Mouse (Mus musculus): ENCODE measurements around the gene Tnni2. TPM values are rescaled to one million over a fixed set of nuclear protein-coding genes. Genes with fewer than 3 reads are reported as not detected.

Tnni2 gene
- polyA plus RNA-seq, 1 experiment from 2014 or later = 46.1 TPM

GRCm38 (mm10) chr7:142482256-142482609, 40.6 kb downstream of the Tnni2 start:
- Histone ChIP-seq H3K27me3 (ENCODE audit: control insufficient read depth, insufficient read depth, low read length) (no peaks in the 10 kb centered on the region), H3K9ac (ENCODE audit: low read depth, low read length) (peak overlapping the region; percentile 83), H3K27ac (ENCODE audit: low read depth, low read length) (peak overlapping the region; percentile 98), H3K36me3 (ENCODE audit: control insufficient read depth, insufficient read depth, low read length) (0 out of 2 replicates have a peak, but pooled peaks cover 3% of the 10 kb centered on the region), H3K4me1 (ENCODE audit: control insufficient read depth, insufficient read depth, low read length) (peaks cover 57% of the 10 kb centered on the region), H3K4me2 (peak overlapping the region; percentile 55), H3K9me3 (replicated peaks; ENCODE audit: control insufficient read depth, low read length) (no peaks in the 10 kb centered on the region), H3K4me3 (ENCODE audit: low read depth, low read length) (no peak overlapping the region)
- WGBS (ENCODE audit: insufficient replicate concordance) = 15% methylated on average over 6 of the region's 6 CpGs
- no peak for ATAC-seq (replicated peaks; ENCODE audit: insufficient number of reproducible peaks, low FRiP score, low TSS enrichment)

GRCm38 (mm10) chr7:142483136-142483535, 41.5 kb downstream of the Tnni2 start:
- peak; percentile 20 for ATAC-seq (replicated peaks; ENCODE audit: insufficient number of reproducible peaks, low FRiP score, low TSS enrichment)
- no peak overlapping the region for H3K4me3 ChIP-seq (ENCODE audit: low read depth, low read length)
- peak overlapping the region; percentile 83 for H3K9ac ChIP-seq (ENCODE audit: low read depth, low read length)
- H3K4me1 ChIP-seq (ENCODE audit: control insufficient read depth, insufficient read depth, low read length) = peaks cover 66% of the 10 kb centered on the region
- H3K4me2 ChIP-seq = no peak overlapping the region
- H3K9me3 ChIP-seq (replicated peaks; ENCODE audit: control insufficient read depth, low read length) = no peaks in the 10 kb centered on the region
- H3K27me3 ChIP-seq (ENCODE audit: control insufficient read depth, insufficient read depth, low read length) = no peaks in the 10 kb centered on the region
- H3K27ac ChIP-seq (ENCODE audit: low read depth, low read length) = peak overlapping the region; percentile 98
- 10% methylated on average over 11 of the region's 11 CpGs for WGBS (ENCODE audit: insufficient replicate concordance)
- 0 out of 2 replicates have a peak, but pooled peaks cover 3% of the 10 kb centered on the region for H3K36me3 ChIP-seq (ENCODE audit: control insufficient read depth, insufficient read depth, low read length)

GRCm38 (mm10) chr7:142484780-142485179, 43.2 kb downstream of the Tnni2 start:
- Histone ChIP-seq H3K4me3 (ENCODE audit: low read depth, low read length) (no peak overlapping the region), H3K36me3 (ENCODE audit: control insufficient read depth, insufficient read depth, low read length) (0 out of 2 replicates have a peak, but pooled peaks cover 3% of the 10 kb centered on the region), H3K9me3 (replicated peaks; ENCODE audit: control insufficient read depth, low read length) (no peaks in the 10 kb centered on the region), H3K4me2 (no peak overlapping the region), H3K4me1 (ENCODE audit: control insufficient read depth, insufficient read depth, low read length) (peaks cover 63% of the 10 kb centered on the region), H3K27me3 (ENCODE audit: control insufficient read depth, insufficient read depth, low read length) (no peaks in the 10 kb centered on the region), H3K9ac (ENCODE audit: low read depth, low read length) (no peak overlapping the region), H3K27ac (ENCODE audit: low read depth, low read length) (peak overlapping the region; percentile 98; the same call in 1 of the 2 replicates)
- no peak for ATAC-seq (replicated peaks; ENCODE audit: insufficient number of reproducible peaks, low FRiP score, low TSS enrichment)
- WGBS (ENCODE audit: insufficient replicate concordance) = 68% methylated on average over 12 of the region's 12 CpGs

GRCm38 (mm10) chr7:142486751-142487162, 45.1 kb downstream of the Tnni2 start:
- Histone ChIP-seq H3K9ac (ENCODE audit: low read depth, low read length) (peak overlapping the region; percentile 7; the same call in 1 of the 2 replicates), H3K4me2 (no peak overlapping the region), H3K4me1 (ENCODE audit: control insufficient read depth, insufficient read depth, low read length) (peaks cover 54% of the 10 kb centered on the region), H3K27me3 (ENCODE audit: control insufficient read depth, insufficient read depth, low read length) (no peaks in the 10 kb centered on the region), H3K36me3 (ENCODE audit: control insufficient read depth, insufficient read depth, low read length) (peaks cover 3% of the 10 kb centered on the region; the same call in 1 of the 2 replicates), H3K4me3 (ENCODE audit: low read depth, low read length) (no peak overlapping the region), H3K9me3 (replicated peaks; ENCODE audit: control insufficient read depth, low read length) (no peaks in the 10 kb centered on the region), H3K27ac (ENCODE audit: low read depth, low read length) (peak overlapping the region; percentile 98)
- no peak for ATAC-seq (replicated peaks; ENCODE audit: insufficient number of reproducible peaks, low FRiP score, low TSS enrichment)
- 69% methylated on average over 8 of the region's 8 CpGs for WGBS (ENCODE audit: insufficient replicate concordance)

- peak overlapping the region; percentile 98 for H3K27ac ChIP-seq (ENCODE audit: low read depth, low read length)
- no peaks in the 10 kb centered on the region for H3K9me3 ChIP-seq (replicated peaks; ENCODE audit: control insufficient read depth, low read length)
- peaks cover 3% of the 10 kb centered on the region; the same call in 1 of the 2 replicates for H3K36me3 ChIP-seq (ENCODE audit: control insufficient read depth, insufficient read depth, low read length)
- peaks cover 47% of the 10 kb centered on the region for H3K4me1 ChIP-seq (ENCODE audit: control insufficient read depth, insufficient read depth, low read length)
- H3K9ac ChIP-seq (ENCODE audit: low read depth, low read length) = peak overlapping the region; percentile 7; the same call in 1 of the 2 replicates
- no peaks in the 10 kb centered on the region for H3K27me3 ChIP-seq (ENCODE audit: control insufficient read depth, insufficient read depth, low read length)
- H3K4me2 ChIP-seq = 0 out of 2 replicates have a peak overlapping the region, but pooled peaks have one; percentile 5
- 21% methylated on average over 9 of the region's 9 CpGs for WGBS (ENCODE audit: insufficient replicate concordance)
- H3K4me3 ChIP-seq (ENCODE audit: low read depth, low read length) = no peak overlapping the region
- peak; percentile 44 for ATAC-seq (replicated peaks; ENCODE audit: insufficient number of reproducible peaks, low FRiP score, low TSS enrichment)
Measured at GRCm38 (mm10) chr7:142487341-142487859, 45.8 kb downstream of the Tnni2 start.

GRCm38 (mm10) chr7:142488053-142488452, 46.4 kb downstream of the Tnni2 start:
- 85% methylated on average over 3 of the region's 3 CpGs for WGBS (ENCODE audit: insufficient replicate concordance)

GRCm38 (mm10) chr7:142493535-142493934, 51.9 kb downstream of the Tnni2 start:
- Histone ChIP-seq H3K4me3 (ENCODE audit: low read depth, low read length) (no peak overlapping the region), H3K9me3 (replicated peaks; ENCODE audit: control insufficient read depth, low read length) (no peaks in the 10 kb centered on the region), H3K27me3 (ENCODE audit: control insufficient read depth, insufficient read depth, low read length) (no peaks in the 10 kb centered on the region), H3K4me2 (no peak overlapping the region), H3K4me1 (ENCODE audit: control insufficient read depth, insufficient read depth, low read length) (peaks cover 9% of the 10 kb centered on the region), H3K9ac (ENCODE audit: low read depth, low read length) (no peak overlapping the region), H3K36me3 (ENCODE audit: control insufficient read depth, insufficient read depth, low read length) (no peaks in the 10 kb centered on the region; the same call in none of the 2 replicates), H3K27ac (ENCODE audit: low read depth, low read length) (no peak overlapping the region)
- no peak for ATAC-seq (replicated peaks; ENCODE audit: insufficient number of reproducible peaks, low FRiP score, low TSS enrichment)
- WGBS (ENCODE audit: insufficient replicate concordance) = 66% methylated on average over 8 of the region's 8 CpGs

More at GRCm38 (mm10) chr7:142488053-142488452, 46.4 kb downstream of the Tnni2 start:
- H3K27ac ChIP-seq (ENCODE audit: low read depth, low read length) = peak overlapping the region; percentile 98
- no peaks in the 10 kb centered on the region for H3K9me3 ChIP-seq (replicated peaks; ENCODE audit: control insufficient read depth, low read length)
- peaks cover 3% of the 10 kb centered on the region; the same call in 1 of the 2 replicates for H3K36me3 ChIP-seq (ENCODE audit: control insufficient read depth, insufficient read depth, low read length)
- no peak overlapping the region for H3K4me3 ChIP-seq (ENCODE audit: low read depth, low read length)
- H3K27me3 ChIP-seq (ENCODE audit: control insufficient read depth, insufficient read depth, low read length) = no peaks in the 10 kb centered on the region
- H3K9ac ChIP-seq (ENCODE audit: low read depth, low read length) = 0 out of 2 replicates have a peak overlapping the region, but pooled peaks have one; percentile 11
- ATAC-seq (replicated peaks; ENCODE audit: insufficient number of reproducible peaks, low FRiP score, low TSS enrichment) = no peak
- no peak overlapping the region for H3K4me2 ChIP-seq
- H3K4me1 ChIP-seq (ENCODE audit: control insufficient read depth, insufficient read depth, low read length) = peaks cover 41% of the 10 kb centered on the region
